Mouse (Mus musculus) testis, adult 2 months (tissue): Measurements from ENCODE around the gene S1pr5. TPM values are rescaled to one million over a fixed set of nuclear protein-coding genes. Genes with fewer than 3 reads are reported as not detected.
"Not testable (repeated sequence)": the region's sequence is repeated elsewhere in the genome, so short reads cannot be mapped to it uniquely, and the experiment has no call there.

Experiments used
- H3K27ac ChIP-seq: fragments of 200-500 bp; 2 replicates; pipeline ENCODE4 v1.5.1; 2012; ENCODE audit warnings: low read depth, low read length; ENCODE audit not compliant: control insufficient read depth, insufficient read depth
- H3K27me3 ChIP-seq: fragments of 200-500 bp; 2 replicates; pipeline ENCODE4 v1.6.1; 2012; ENCODE audit warnings: mild to moderate bottlenecking, low read length, moderate library complexity; ENCODE audit not compliant: control insufficient read depth, insufficient read depth
- H3K36me3 ChIP-seq: fragments of 200-500 bp; 2 replicates; pipeline ENCODE4 v1.6.1; 2012; ENCODE audit warnings: mild to moderate bottlenecking, low read length; ENCODE audit not compliant: control insufficient read depth, insufficient read depth
- H3K4me1 ChIP-seq: fragments of 200-500 bp; 2 replicates; pipeline ENCODE4 v1.6.1; 2012; ENCODE audit warnings: low read length; ENCODE audit not compliant: control insufficient read depth, insufficient read depth
- H3K4me3 ChIP-seq: fragments of 200-500 bp; 2 replicates; pipeline ENCODE4 v1.5.1; 2012; ENCODE audit warnings: low read depth, mild to moderate bottlenecking, low read length, moderate library complexity, mixed read lengths; ENCODE audit not compliant: control insufficient read depth
- CTCF ChIP-seq: fragments of 200-500 bp; IDR thresholded peaks from 2 replicates; pipeline ENCODE4 v1.5.1; 2012; ENCODE audit warnings: low read depth, mild to moderate bottlenecking, inconsistent platforms, low read length, moderate library complexity; ENCODE audit not compliant: control insufficient read depth, insufficient read depth, insufficient replicate concordance
- POLR2A ChIP-seq: fragments of 200-500 bp; IDR thresholded peaks from 2 replicates; pipeline ENCODE4 v1.6.1; 2012; ENCODE audit warnings: low read depth, mild to moderate bottlenecking, inconsistent platforms, low read length, moderate library complexity; ENCODE audit not compliant: control insufficient read depth
- polyA plus RNA-seq: library from polyadenylated mRNA; depleted of rRNA; stranded (reverse); fragments of >200 nt; gene quantifications from 2 replicates; pipeline ENCODE4 v1.2.3, GENCODE M21; 2012; rRNA removed

Gene S1pr5
- polyA plus RNA-seq, 1 experiment: not detected

DNA sequence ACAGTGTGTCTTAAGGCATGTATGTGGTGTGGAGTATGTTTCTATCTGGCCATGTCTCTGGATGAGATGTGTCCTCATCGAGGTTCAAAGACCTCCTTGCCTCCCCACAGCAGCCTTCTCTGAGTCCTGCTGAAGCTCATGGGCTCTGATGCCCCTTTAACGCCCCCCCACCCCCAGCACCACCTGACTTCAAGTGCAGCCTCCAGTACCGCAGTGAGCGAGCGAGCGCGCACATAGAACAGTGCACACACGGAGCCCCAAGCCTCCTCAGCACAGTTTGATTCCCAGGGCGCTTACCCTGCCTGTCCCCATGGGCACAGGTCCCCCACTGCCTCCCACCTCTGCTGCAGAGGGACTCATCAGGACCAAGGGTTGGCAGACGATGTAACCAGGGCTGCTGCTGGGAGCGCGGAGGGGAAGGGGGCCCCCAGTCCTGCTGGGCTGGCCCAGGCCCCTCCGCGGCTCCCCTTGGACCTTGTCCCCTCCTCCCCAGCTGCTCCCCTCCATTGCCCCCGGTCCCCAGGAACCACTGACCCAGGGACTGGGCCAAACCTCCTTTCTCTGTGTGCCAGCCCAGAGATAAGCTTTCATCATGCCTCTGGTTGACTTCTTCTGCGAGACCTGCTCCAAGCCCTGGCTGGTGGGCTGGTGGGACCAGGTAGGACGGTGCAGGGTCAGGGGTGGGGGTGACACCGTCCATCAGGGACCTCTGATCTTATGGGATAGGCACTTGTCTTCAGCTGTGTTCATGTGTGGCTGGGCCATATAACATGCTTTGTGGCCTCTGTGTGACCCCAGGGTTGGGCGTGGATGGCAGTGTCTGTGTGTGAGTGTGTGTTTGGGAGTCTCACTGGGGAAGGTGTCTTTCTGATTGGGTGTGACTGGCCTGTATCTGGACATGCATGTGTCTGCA, 51.5 kb downstream of the S1pr5 start:
- no peaks in the 10 kb centered on the region for H3K27me3 ChIP-seq
- no peak for TF ChIP-seq POLR2A
- no peak for TF ChIP-seq CTCF
- H3K4me1 ChIP-seq: peaks cover 7% of the 10 kb centered on the region
- H3K4me3 ChIP-seq: no peak overlapping the region
- H3K27ac ChIP-seq: no peak overlapping the region
- H3K36me3 ChIP-seq: no peaks in the 10 kb centered on the region

DNA sequence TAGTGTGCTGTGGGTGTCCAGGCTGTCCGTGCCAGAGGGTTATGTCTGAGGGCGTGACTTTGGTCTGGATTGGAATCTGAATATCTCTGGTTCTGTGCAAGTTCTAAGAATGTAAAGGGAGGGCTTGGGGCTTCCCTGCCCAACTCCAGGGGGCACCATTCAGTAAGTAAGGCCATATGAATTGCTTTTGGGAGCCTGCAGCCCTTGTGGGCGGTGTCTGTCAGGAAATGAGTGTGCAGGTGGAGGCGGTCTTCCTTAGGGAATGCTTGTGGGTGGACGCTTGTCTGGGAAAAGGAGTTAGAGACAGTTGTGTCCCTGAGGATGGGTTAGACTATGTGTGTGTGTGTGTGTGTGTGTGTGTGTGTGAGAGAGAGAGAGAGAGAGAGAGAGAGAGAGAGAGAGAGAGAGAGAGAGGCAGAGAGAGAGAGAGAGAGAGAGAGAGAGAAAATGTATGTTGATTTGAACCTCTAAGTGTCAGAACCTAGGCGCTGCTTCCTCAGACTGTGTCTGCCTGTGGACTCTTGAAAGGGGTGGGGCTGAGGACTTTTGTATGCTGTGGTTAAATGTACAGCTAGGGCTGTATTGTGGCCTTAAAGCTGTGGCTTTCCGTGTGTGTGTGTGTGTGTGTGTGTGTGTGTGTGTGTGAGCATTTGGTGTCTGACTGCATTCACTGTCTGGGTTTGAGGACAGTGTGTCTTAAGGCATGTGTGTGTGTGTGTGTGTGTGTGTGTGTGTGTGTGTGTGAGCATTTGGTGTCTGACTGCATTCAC, 52.3 kb downstream of the S1pr5 start:
- not testable (repeated sequence) for H3K27me3 ChIP-seq, H3K27ac ChIP-seq, H3K4me1 ChIP-seq, H3K36me3 ChIP-seq, H3K4me3 ChIP-seq

DNA sequence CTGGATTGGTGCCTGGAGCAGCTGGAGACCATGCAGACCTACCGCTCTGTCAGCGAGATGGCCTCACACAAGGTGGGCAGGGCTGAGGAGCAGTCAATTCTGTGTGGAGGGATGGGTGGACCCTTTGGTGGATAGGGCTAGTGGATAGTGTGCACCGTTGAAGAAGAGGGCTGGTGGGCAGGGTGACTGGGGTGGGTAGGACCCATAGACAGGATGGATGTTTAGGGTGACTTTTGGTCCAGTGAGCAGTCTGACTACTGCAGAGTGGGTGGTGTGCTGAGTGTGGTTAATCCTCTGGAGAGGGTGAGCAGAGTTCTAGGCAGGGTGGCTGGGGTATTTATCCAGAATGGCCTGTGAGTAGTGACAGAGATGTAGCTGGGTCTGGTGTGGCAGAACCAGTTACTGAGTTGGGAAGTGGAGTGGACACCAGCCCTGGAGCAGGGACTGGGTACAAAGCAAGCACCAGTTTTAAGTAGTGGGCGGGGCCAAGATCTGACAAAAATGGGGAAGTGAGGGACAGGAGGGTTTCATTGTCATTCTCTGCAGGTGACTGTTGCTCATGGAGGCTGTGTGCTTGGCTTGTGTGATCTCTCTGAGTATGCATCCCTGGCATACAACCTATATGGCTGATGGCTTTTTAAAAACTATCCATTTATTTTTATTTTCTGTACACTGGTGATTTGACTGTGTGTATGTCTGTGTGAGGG, 53.3 kb downstream of the S1pr5 start:
- peaks cover 5% of the 10 kb centered on the region for H3K4me1 ChIP-seq
- TF ChIP-seq POLR2A (no peak), CTCF (no peak)
- no peaks in the 10 kb centered on the region for H3K27me3 ChIP-seq
- H3K36me3 ChIP-seq: no peaks in the 10 kb centered on the region
- no peak overlapping the region for H3K27ac ChIP-seq
- H3K4me3 ChIP-seq: no peak overlapping the region

DNA sequence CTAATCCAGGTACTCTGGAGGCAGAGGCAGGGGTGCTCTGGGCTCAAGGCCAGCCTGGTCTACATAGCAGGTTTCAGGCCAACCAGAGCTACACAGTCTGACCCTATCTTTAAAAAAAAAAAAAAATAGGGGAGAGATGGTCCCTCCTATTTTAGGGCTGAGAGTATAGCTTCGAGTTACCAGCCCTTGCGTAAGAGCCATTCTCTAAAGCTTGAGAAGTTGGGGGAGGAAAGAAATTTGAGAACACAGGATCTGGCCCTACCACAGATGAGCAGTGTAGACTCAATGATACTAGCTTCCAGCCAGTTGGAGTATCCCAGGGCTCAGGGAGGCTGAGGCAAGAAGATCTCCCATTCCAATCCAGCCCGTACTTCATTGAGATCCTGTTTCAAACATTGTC, 54.5 kb downstream of the S1pr5 start:
- Histone ChIP-seq H3K27me3 (no peaks in the 10 kb centered on the region), H3K4me1 (peaks cover 5% of the 10 kb centered on the region), H3K27ac (no peak overlapping the region), H3K4me3 (no peak overlapping the region), H3K36me3 (no peaks in the 10 kb centered on the region)
- TF ChIP-seq CTCF: no peak
- TF ChIP-seq POLR2A: no peak

Other genes with a start within 250 kb of the S1pr5 start
- gene Mrpl4, start 245.7 kb downstream of the S1pr5 start, polyA plus RNA-seq: 45.1 and 51.5 TPM in 2 replicates
- gene Icam1, start 232.5 kb downstream of the S1pr5 start, polyA plus RNA-seq: 1.8 TPM in 2 replicates
- gene Icam4, start 219.1 kb downstream of the S1pr5 start, polyA plus RNA-seq: 0.21 and 0.30 TPM in 2 replicates
- 4.0 and 4.2 TPM in 2 replicates for gene Icam5, start 216.4 kb downstream of the S1pr5 start, polyA plus RNA-seq
- 1.7 and 2.4 TPM in 2 replicates for gene Zglp1, start 181.3 kb downstream of the S1pr5 start, polyA plus RNA-seq
- 0.11 and 0.36 TPM in 2 replicates for gene Gm49373, start 175.3 kb downstream of the S1pr5 start, polyA plus RNA-seq
- 26.1 and 28.7 TPM in 2 replicates for gene Fdx1l, start 174.8 kb downstream of the S1pr5 start, polyA plus RNA-seq
- gene Gm38431, start 156.4 kb downstream of the S1pr5 start, polyA plus RNA-seq: 5.1 and 5.3 TPM in 2 replicates
- 71.1 and 78.7 TPM in 2 replicates for gene Raver1, start 156.4 kb downstream of the S1pr5 start, polyA plus RNA-seq
- 11.4 and 12.5 TPM in 2 replicates for gene Tyk2, start 117.2 kb downstream of the S1pr5 start, polyA plus RNA-seq
- gene Cdc37, start 98.5 kb downstream of the S1pr5 start, polyA plus RNA-seq: 38.1 and 40.6 TPM in 2 replicates
- gene Pde4a, start 82.7 kb downstream of the S1pr5 start, polyA plus RNA-seq: 80.2 and 82.0 TPM in 2 replicates
- 46.9 and 52.8 TPM in 2 replicates for gene Keap1, start 9.1 kb downstream of the S1pr5 start, polyA plus RNA-seq
- 27.5 and 31.8 TPM in 2 replicates for gene Atg4d, start 16.9 kb upstream of the S1pr5 start, polyA plus RNA-seq
- gene Kri1, start 39.5 kb upstream of the S1pr5 start, polyA plus RNA-seq: 35.0 and 36.9 TPM in 2 replicates
- gene Cdkn2d, start 43.0 kb upstream of the S1pr5 start, polyA plus RNA-seq: 98.6 and 107 TPM in 2 replicates
- 3.0 and 3.8 TPM in 2 replicates for gene Ap1m2, start 63.9 kb upstream of the S1pr5 start, polyA plus RNA-seq
- gene Slc44a2, start 72.3 kb upstream of the S1pr5 start, polyA plus RNA-seq: 35.1 and 47.1 TPM in 2 replicates
- 81.9 and 82.1 TPM in 2 replicates for gene Ilf3, start 119.4 kb upstream of the S1pr5 start, polyA plus RNA-seq
- gene Qtrt1, start 163.4 kb upstream of the S1pr5 start, polyA plus RNA-seq: 19.6 and 23.2 TPM in 2 replicates
- 158 and 183 TPM in 2 replicates for gene Dnm2, start 176.5 kb upstream of the S1pr5 start, polyA plus RNA-seq